Mouse (Mus musculus) kidney, postnatal 10 days (tissue): ENCODE measurements around the gene Ung.

Experiments
- DNase-seq: peaks from one replicate; pipeline ENCODE4 v3.0.0; 2021; ENCODE audit warnings: mixed read lengths

Gene Ung

GRCm38 (mm10) chr5:114130211-114130605, at the start of gene Ung:
Ung (plus strand) TSS chr5:114130386.
- DNase-seq, result peak; percentile 81

GRCm38 (mm10) chr5:114085501-114085900, 44.7 kb upstream of the Ung start:
- no peak for DNase-seq

GRCm38 (mm10) chr5:114087875-114088480, 42.2 kb upstream of the Ung start:
- DNase-seq, result no peak

- no peak for DNase-seq
These were observed 39.7 kb upstream of the Ung start for GRCm38 (mm10) chr5:114090421-114091013.

GRCm38 (mm10) chr5:114091057-114091807, 39.0 kb upstream of the Ung start, which contains the start of gene Svop:
Svop (minus strand) TSS chr5:114091570.
- peak; percentile 91 for DNase-seq

GRCm38 (mm10) chr5:114099709-114100389, 30.3 kb upstream of the Ung start:
- peak; percentile 94 for DNase-seq

GRCm38 (mm10) chr5:114100390-114101099, 29.6 kb upstream of the Ung start:
- no peak for DNase-seq

- DNase-seq, result no peak
These were observed 28.3 kb upstream of the Ung start for GRCm38 (mm10) chr5:114101873-114102272.

- DNase-seq, result no peak
These were observed 27.4 kb upstream of the Ung start for GRCm38 (mm10) chr5:114102807-114103206.

- DNase-seq, result no peak
These were observed 23.7 kb upstream of the Ung start for GRCm38 (mm10) chr5:114106391-114106935.

- DNase-seq, result no peak
These were observed 16.9 kb upstream of the Ung start for GRCm38 (mm10) chr5:114113334-114113733.

- DNase-seq, result no peak
These were observed 15.2 kb upstream of the Ung start for GRCm38 (mm10) chr5:114115030-114115429.

- no peak for DNase-seq
These were observed 13.6 kb upstream of the Ung start for GRCm38 (mm10) chr5:114116586-114116985.

- DNase-seq, result no peak
These were observed 10.4 kb upstream of the Ung start for GRCm38 (mm10) chr5:114119806-114120205.

- DNase-seq, result no peak
These were observed 4.2 kb upstream of the Ung start for GRCm38 (mm10) chr5:114126008-114126407.

GRCm38 (mm10) chr5:114126499-114127244, 3.5 kb upstream of the Ung start:
- no peak for DNase-seq

- DNase-seq, result peak; percentile 89
These were observed 2.5 kb upstream of the Ung start, which contains the start of gene Alkbh2 for GRCm38 (mm10) chr5:114127374-114128349. Alkbh2 (minus strand) TSS chr5:114128218.

GRCm38 (mm10) chr5:114129550-114130210, 506 bp upstream of the Ung start:
- no peak for DNase-seq

GRCm38 (mm10) chr5:114130698-114131520, 723 bp downstream of the Ung start:
- peak; percentile 96 for DNase-seq
